Mouse (Mus musculus) CH12.LX (cell line): Measurements from ENCODE around the gene Abraxas2.
A peak's percentile ranks its signal among the peaks of the same experiment; 100 is the strongest.

Experiments
- BHLHE40 ChIP-seq: IDR thresholded peaks from 2 replicates; pipeline ENCODE4 v1.6.1; 2011; ENCODE audit warnings: mild to moderate bottlenecking, low read depth, low read length, improper control_type of control experiment
- CTCF ChIP-seq, 2 experiments: IDR thresholded peaks in 1 of 2; conservative IDR thresholded peaks in 1 of 2; 2 replicates each; pipeline ENCODE4 v1.5.1; 2011 to 2012; ENCODE audit warnings: low read depth in 2 of 2, low read length in 2 of 2, improper control_type of control experiment in 1 of 2, inconsistent platforms in 1 of 2, mild to moderate bottlenecking in 1 of 2, moderate library complexity in 1 of 2
- MAX ChIP-seq: IDR thresholded peaks from 2 replicates; pipeline ENCODE4 v1.6.1; 2011; ENCODE audit warnings: low read length, improper control_type of control experiment
- MAZ ChIP-seq: IDR thresholded peaks from 2 replicates; pipeline ENCODE4 v1.6.1; 2012; ENCODE audit warnings: low read depth, mild to moderate bottlenecking, inconsistent platforms, low read length, improper control_type of control experiment, moderate library complexity
- POLR2A ChIP-seq: IDR thresholded peaks from 2 replicates; pipeline ENCODE4 v1.6.1; 2011; ENCODE audit warnings: low read depth, mild to moderate bottlenecking, improper control_type of control experiment, low read length

GRCm38 (mm10) chr7:132852173-132852844 is 6.7 kb upstream of the Abraxas2 start, which contains the start of gene Eef1akmt2:
- TF ChIP-seq POLR2A (peak; percentile 84), CTCF (conservative IDR thresholded peaks at IDR 0.05 in 1 of 2, IDR thresholded peaks at IDR 0.05 in 1 of 2; ENCODE audit: low read depth in 2 of 2, low read length in 2 of 2) (peak in 1 of 2 experiments; percentile 9; a peak in 2 of 4 replicates), BHLHE40 (no peak; the same call in 1 of the 2 replicates), MAZ (no peak), MAX (no peak; the same call in 1 of the 2 replicates)
